Mouse (Mus musculus): ENCODE data around the gene Fcf1. TPM values are rescaled to one million over a fixed set of nuclear protein-coding genes. Genes with fewer than 3 reads are reported as not detected.

Gene Fcf1
- polyA plus RNA-seq, 1 experiment from 2014 or later = 82.5 TPM

DNA sequence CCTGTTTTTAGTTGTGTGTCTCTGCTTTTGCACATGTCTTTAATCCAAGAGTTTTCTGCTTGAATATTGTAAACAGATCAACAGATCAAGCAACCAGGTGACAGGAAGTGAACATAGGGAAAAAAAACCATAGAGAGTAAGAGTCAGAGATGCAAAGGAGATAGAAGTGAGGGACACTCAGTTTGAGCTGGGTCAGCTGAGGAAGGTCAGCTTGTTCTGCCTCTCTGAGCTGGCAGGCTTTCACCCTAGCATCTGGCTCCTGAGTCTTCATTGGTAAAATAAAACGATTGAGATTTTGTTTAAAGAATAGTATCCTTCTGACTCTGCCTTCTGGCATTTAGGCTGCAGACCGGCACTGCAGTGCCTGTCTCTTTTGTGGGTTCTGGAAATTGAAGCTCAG lies 39.8 kb downstream of the Fcf1 start:
- no peaks in the 10 kb centered on the region for H3K27me3 ChIP-seq (replicated peaks)
- 93% methylated on average over 2 of the region's 2 CpGs for WGBS
- H3K4me3 ChIP-seq = no peak overlapping the region
- H3K4me1 ChIP-seq = no peaks in the 10 kb centered on the region
- no peak overlapping the region for H3K27ac ChIP-seq (replicated peaks)
- H3K4me2 ChIP-seq = no peak overlapping the region
- peaks cover 40% of the 10 kb centered on the region for H3K36me3 ChIP-seq
- ATAC-seq (ENCODE audit: extremely low read depth, insufficient number of reproducible peaks, low FRiP score, low TSS enrichment) = no peak
- peaks cover 5% of the 10 kb centered on the region; the same call in 1 of the 2 replicates for H3K9me3 ChIP-seq
- H3K9ac ChIP-seq = no peak overlapping the region

DNA sequence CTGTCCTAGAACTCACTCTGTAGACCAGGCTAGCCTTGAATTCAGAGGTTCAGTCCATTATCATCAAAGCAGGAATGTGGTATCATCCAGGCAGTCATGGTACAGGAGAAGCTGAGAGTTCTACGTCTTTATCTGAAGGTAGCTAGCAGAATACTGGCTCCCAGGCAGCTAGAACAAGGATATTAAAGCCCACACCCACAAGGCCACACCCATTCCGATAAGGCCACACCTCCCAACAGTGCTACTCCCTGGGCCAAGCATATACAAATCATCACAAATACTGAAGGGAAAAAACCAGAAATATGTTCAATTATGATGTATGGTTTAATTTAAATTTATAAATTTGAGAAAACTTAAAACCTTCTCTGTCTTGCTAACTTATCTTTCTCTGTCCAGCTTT lies 41.5 kb downstream of the Fcf1 start:
- Histone ChIP-seq H3K4me2 (no peak overlapping the region), H3K36me3 (peaks cover 54% of the 10 kb centered on the region), H3K27ac (replicated peaks) (no peak overlapping the region), H3K9me3 (peaks cover 5% of the 10 kb centered on the region; the same call in 1 of the 2 replicates), H3K4me1 (no peaks in the 10 kb centered on the region), H3K27me3 (replicated peaks) (no peaks in the 10 kb centered on the region), H3K4me3 (no peak overlapping the region), H3K9ac (no peak overlapping the region)
- 67% methylated on average over 2 of the region's 2 CpGs for whole genome bisulfite sequencing
- no peak for ATAC-seq (ENCODE audit: extremely low read depth, insufficient number of reproducible peaks, low FRiP score, low TSS enrichment)

DNA sequence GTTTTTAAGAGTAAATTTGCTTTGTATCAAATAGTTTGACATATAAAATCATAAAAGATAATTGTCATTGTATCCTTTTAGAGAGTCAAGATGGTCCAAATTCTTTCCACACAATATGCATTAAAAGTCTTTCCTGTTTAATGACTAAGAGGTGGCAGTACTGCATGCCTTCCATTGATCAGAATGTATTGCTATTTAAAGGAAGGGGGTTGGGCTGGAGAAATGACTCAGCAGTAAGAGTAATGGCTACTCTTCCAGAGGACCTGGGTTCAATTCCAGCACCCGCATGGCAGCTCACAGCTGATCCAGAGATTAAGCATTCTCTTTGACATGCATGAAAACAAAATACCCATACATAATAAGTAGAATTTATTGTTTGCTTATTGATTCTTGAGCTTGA lies 51.4 kb downstream of the Fcf1 start:
- Histone ChIP-seq H3K27ac (replicated peaks) (no peak overlapping the region), H3K9me3 (no peaks in the 10 kb centered on the region), H3K27me3 (replicated peaks) (no peaks in the 10 kb centered on the region), H3K4me3 (no peak overlapping the region), H3K4me1 (no peaks in the 10 kb centered on the region), H3K36me3 (peaks cover 14% of the 10 kb centered on the region), H3K9ac (no peak overlapping the region), H3K4me2 (no peak overlapping the region)
- 100% methylated on average over 1 of the region's 1 CpGs for WGBS
- ATAC-seq (ENCODE audit: extremely low read depth, insufficient number of reproducible peaks, low FRiP score, low TSS enrichment) = no peak

DNA sequence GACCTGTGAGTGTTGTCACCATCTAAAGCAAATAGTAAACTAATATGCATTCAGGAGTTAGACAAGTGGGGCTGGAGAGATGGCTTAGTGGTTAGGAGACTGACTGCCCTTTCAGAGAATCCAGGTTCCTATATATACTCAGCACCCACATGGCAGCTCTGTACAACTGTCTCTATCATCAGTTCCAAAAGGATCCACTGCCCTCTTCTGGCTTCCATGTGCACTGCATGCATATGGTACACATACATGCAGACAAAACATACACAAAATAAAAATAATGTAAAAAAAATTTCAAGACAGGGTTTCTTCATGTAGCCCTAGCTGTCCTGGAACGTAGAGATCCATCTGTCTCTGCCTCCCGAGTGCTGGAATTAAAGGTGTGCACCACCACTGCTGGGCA lies 62.0 kb downstream of the Fcf1 start:
- H3K9ac ChIP-seq = no peak overlapping the region

More for the DNA sequence above, 62.0 kb downstream of the Fcf1 start:
- no peak overlapping the region for H3K4me2 ChIP-seq
- 96% methylated on average over 2 of the region's 2 CpGs for WGBS
- peaks cover 58% of the 10 kb centered on the region for H3K36me3 ChIP-seq
- no peak overlapping the region for H3K4me3 ChIP-seq
- H3K4me1 ChIP-seq = no peaks in the 10 kb centered on the region
- H3K27ac ChIP-seq (replicated peaks) = no peak overlapping the region
- H3K9me3 ChIP-seq = no peaks in the 10 kb centered on the region
- no peak for ATAC-seq (ENCODE audit: extremely low read depth, insufficient number of reproducible peaks, low FRiP score, low TSS enrichment)
- no peaks in the 10 kb centered on the region for H3K27me3 ChIP-seq (replicated peaks)

Other genes starting within 250 kb of the Fcf1 start
- gene Npc2, start 197.7 kb upstream of the Fcf1 start, polyA plus RNA-seq (2015; fragmentation: Nextera tagmentation; extraction: Ambion mirVana) = 55.8 and 60.1 TPM in 2 replicates
- gene Isca2, start 197.6 kb upstream of the Fcf1 start, polyA plus RNA-seq (2015; fragmentation: Nextera tagmentation; extraction: Ambion mirVana) = 133 and 148 TPM in 2 replicates
- 1.8 TPM in 2 replicates for gene Ltbp2, start 94.4 kb upstream of the Fcf1 start, polyA plus RNA-seq (2015; fragmentation: Nextera tagmentation; extraction: Ambion mirVana)
- gene Arel1, start within 50 bp of the Fcf1 start, polyA plus RNA-seq (2015; fragmentation: Nextera tagmentation; extraction: Ambion mirVana) = 9.3 and 10.1 TPM in 2 replicates
- gene Ylpm1, start 25.4 kb downstream of the Fcf1 start, polyA plus RNA-seq (2015; fragmentation: Nextera tagmentation; extraction: Ambion mirVana) = 17.1 and 18.3 TPM in 2 replicates
- gene Prox2, start 139.9 kb downstream of the Fcf1 start, polyA plus RNA-seq (2015; fragmentation: Nextera tagmentation; extraction: Ambion mirVana) = 1.9 and 2.8 TPM in 2 replicates
- gene Dlst, start 139.9 kb downstream of the Fcf1 start, polyA plus RNA-seq (2015; fragmentation: Nextera tagmentation; extraction: Ambion mirVana) = 176 and 193 TPM in 2 replicates
- 1.2 and 1.3 TPM in 2 replicates for gene Rps6kl1, start 180.4 kb downstream of the Fcf1 start, polyA plus RNA-seq (2015; fragmentation: Nextera tagmentation; extraction: Ambion mirVana)
- 8.4 and 9.1 TPM in 2 replicates for gene Pgf, start 206.9 kb downstream of the Fcf1 start, polyA plus RNA-seq (2015; fragmentation: Nextera tagmentation; extraction: Ambion mirVana)
- 54.8 and 55.9 TPM in 2 replicates for gene Eif2b2, start 248.6 kb downstream of the Fcf1 start, polyA plus RNA-seq (2015; fragmentation: Nextera tagmentation; extraction: Ambion mirVana)

All from heart, embryonic 13.5 days (tissue).